Comparison of ENCODE assay signal across 8 mouse cellular contexts in the genomic region with DNA sequence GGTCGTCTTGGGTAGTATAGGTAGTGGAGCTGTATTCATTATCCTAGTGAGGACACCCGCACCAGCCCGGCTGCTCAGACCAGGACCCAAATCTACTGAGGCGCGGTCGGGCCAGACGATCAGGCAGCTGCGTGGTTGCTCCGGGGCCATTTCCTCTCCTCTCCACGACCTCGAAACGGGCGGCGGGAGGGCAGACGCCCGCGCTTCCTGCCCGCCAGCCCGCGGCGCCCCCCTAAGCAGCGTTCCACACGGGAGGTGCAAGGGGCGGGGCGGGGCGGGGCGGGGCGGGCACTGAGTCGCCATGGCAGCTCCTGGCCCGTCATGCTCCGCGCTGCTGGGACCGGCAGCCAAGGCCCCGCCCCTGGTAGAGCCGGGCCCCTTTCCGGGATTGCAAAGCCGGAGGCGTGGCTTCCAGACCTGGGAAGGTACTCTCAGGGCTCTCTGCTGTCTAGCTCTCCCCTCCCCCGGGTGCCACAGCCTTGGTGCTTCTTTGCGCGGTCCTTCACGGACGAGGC. TPM values are rescaled to one million over a fixed set of nuclear protein-coding genes. Genes with fewer than 3 reads are reported as not detected.
DNase-seq lines count a peak whose midpoint lies in the region; ATAC-seq and TF ChIP-seq lines count a peak whose summit lies in the region.

No protein-coding gene starts in this region.

- peak overlapping the region; percentile 67 for H3K9ac ChIP-seq in forebrain, postnatal 0 days
- peak overlapping the region; percentile 41 for H3K9ac ChIP-seq in lung, postnatal 0 days (replicated peaks; ENCODE audit: low read depth)

- H3K4me3 ChIP-seq in forebrain, postnatal 0 days (ENCODE audit: low read depth, low read length): peak overlapping the region; percentile 43
- peak overlapping the region; percentile 45 for H3K4me3 ChIP-seq in lung, postnatal 0 days (ENCODE audit: low read depth, low read length)

- H3K27ac ChIP-seq in forebrain, postnatal 0 days (ENCODE audit: low read depth, low read length): peak overlapping the region; percentile 91
- H3K27ac ChIP-seq in lung, postnatal 0 days (ENCODE audit: low read length): peak overlapping the region; percentile 93

- H3K27me3 ChIP-seq in forebrain, postnatal 0 days (ENCODE audit: insufficient read depth, low read length): no peaks in the 10 kb centered on the region
- no peaks in the 10 kb centered on the region for H3K27me3 ChIP-seq in lung, postnatal 0 days (replicated peaks; ENCODE audit: insufficient read depth, low read length)

- no peaks in the 10 kb centered on the region for H3K36me3 ChIP-seq in forebrain, postnatal 0 days (ENCODE audit: insufficient read depth)
- H3K36me3 ChIP-seq in lung, postnatal 0 days (ENCODE audit: insufficient read depth, low read length): no peaks in the 10 kb centered on the region

- DNase-seq in MN1 (ENCODE audit: low spot score): peak; percentile 95
- DNase-seq in cerebellum, adult 8-10 months: peak; percentile 81
- peak; percentile 89 for DNase-seq in forebrain, postnatal 0 days
- DNase-seq in heart, postnatal 4 days: peak; percentile 94
- DNase-seq in layer of hippocampus, postnatal 10 days (ENCODE audit: low spot score in 2 of 2): peak; percentile 80 to 87
- DNase-seq in lung, postnatal 0 days (ENCODE audit: low spot score): peak; percentile 99
- DNase-seq in ovary, postnatal 10 days (ENCODE audit: low spot score): peak; percentile 79
- peak; percentile 95 to 97 for DNase-seq in thymus, postnatal 10 days (ENCODE audit: low spot score in 2 of 2)

- peak overlapping the region; percentile 75 for H3K4me2 ChIP-seq in forebrain, postnatal 0 days (ENCODE audit: low read depth)
- H3K4me2 ChIP-seq in lung, postnatal 0 days (replicated peaks; ENCODE audit: low read depth, low read length): peak overlapping the region; percentile 76

- TF ChIP-seq CTCF in forebrain, postnatal 0 days (IDR thresholded peaks at IDR 0.05; ENCODE audit: low read depth): peak; percentile 31; the same call in 1 of the 2 replicates
- TF ChIP-seq CTCF in lung, postnatal 0 days (IDR thresholded peaks at IDR 0.05): peak; percentile 27

- H3K9me3 ChIP-seq in forebrain, postnatal 0 days (ENCODE audit: low read length): no peaks in the 10 kb centered on the region
- H3K9me3 ChIP-seq in lung, postnatal 0 days (ENCODE audit: low read length): no peaks in the 10 kb centered on the region

- TF ChIP-seq EP300 in lung, postnatal 0 days (IDR thresholded peaks at IDR 0.05): no peak

- peaks cover 19% of the 10 kb centered on the region for H3K4me1 ChIP-seq in forebrain, postnatal 0 days (ENCODE audit: insufficient read depth)
- H3K4me1 ChIP-seq in lung, postnatal 0 days (ENCODE audit: insufficient read depth, low read depth, low read length): peaks cover 23% of the 10 kb centered on the region

- peak; percentile 97 for ATAC-seq in forebrain, postnatal 0 days
- peak; percentile 98 for ATAC-seq in lung, postnatal 0 days

- 3% methylated on average over 32 of the region's 43 CpGs for WGBS in forebrain, postnatal 0 days
- under 1% methylated on average over 34 of the region's 43 CpGs for WGBS in lung, postnatal 0 days

RNA-seq across cellular contexts. Expression of gene Rai1, which starts 10.3 kb away (rescaled TPM):
- 50.9 and 60.7 TPM in 2 replicates for total RNA-seq in forebrain, postnatal 0 days (2014; rRNA removed)
- 16.6 and 21.2 TPM in 2 replicates for polyA plus RNA-seq in forebrain, postnatal 0 days (2015; fragmentation: Nextera tagmentation; extraction: Ambion mirVana)
- total RNA-seq in heart, postnatal 4 days (2021): 10 to 100 TPM; 50.6 to 58.0 TPM
- 10 to 100 TPM; 70.7 to 83.2 TPM for total RNA-seq in layer of hippocampus, postnatal 10 days (2021)
- 13.5 and 16.2 TPM in 2 replicates for polyA plus RNA-seq in lung, postnatal 0 days (2015; fragmentation: Nextera tagmentation; extraction: Ambion mirVana)

Comparison
In these comparisons a context has a peak if more than half of its experiments do, and no peak if none do; other contexts are left out.
1. Peak in every context shown above with its lines: DNase-seq, ATAC-seq, H3K4me3 ChIP-seq and H3K27ac ChIP-seq.